8 mouse cellular contexts compared by ENCODE assay signal in genomic region chr14:122106822-122107468, GRCm38 (mm10). TPM values are rescaled to one million over a fixed set of nuclear protein-coding genes. Genes with fewer than 3 reads are reported as not detected.
DNase-seq lines count a peak whose midpoint lies in the region; ATAC-seq and TF ChIP-seq lines count a peak whose summit lies in the region.

Tm9sf2 (plus strand) TSS chr14:122107038.

- peak within 1 kb of the TSS; percentile 87 to 88 for H3K27ac ChIP-seq in heart, embryonic 14.5 days (replicated peaks in 1 of 2; ENCODE audit: control insufficient read depth in 1 of 2, insufficient read depth in 1 of 2, low read depth in 2 of 2, low read length in 2 of 2)
- peak within 1 kb of the TSS; percentile 80 for H3K27ac ChIP-seq in liver, embryonic 14.5 days
- peak within 1 kb of the TSS; percentile 86 for H3K27ac ChIP-seq in neural tube, embryonic 11.5 days (ENCODE audit: low read depth, low read length)
- H3K27ac ChIP-seq in stomach, postnatal 0 days (replicated peaks): peak within 1 kb of the TSS; percentile 98

- H3K4me3 ChIP-seq in heart, embryonic 14.5 days (ENCODE audit: control insufficient read depth in 1 of 2, insufficient read depth in 1 of 2, low read depth in 1 of 2, low read length in 2 of 2): peak within 1 kb of the TSS; percentile 85 to 90
- peak within 1 kb of the TSS; percentile 83 to 99 for H3K4me3 ChIP-seq in liver, embryonic 14.5 days (ENCODE audit: insufficient read depth in 1 of 2, low read depth in 2 of 2, low read length in 2 of 2)
- H3K4me3 ChIP-seq in neural tube, embryonic 11.5 days (ENCODE audit: low read depth, low read length): peak within 1 kb of the TSS; percentile 99
- H3K4me3 ChIP-seq in stomach, postnatal 0 days (ENCODE audit: low read depth, low read length): peak within 1 kb of the TSS; percentile 100

- TF ChIP-seq EP300 in liver, embryonic 14.5 days (IDR thresholded peaks at IDR 0.05; ENCODE audit: low read depth): no peak
- TF ChIP-seq EP300 in stomach, postnatal 0 days (optimal IDR thresholded peaks at IDR 0.05): no peak

- H3K27me3 ChIP-seq in heart, embryonic 14.5 days (ENCODE audit: control insufficient read depth, insufficient read depth, low read length): no peaks in the 10 kb centered on the region
- H3K27me3 ChIP-seq in liver, embryonic 14.5 days (ENCODE audit: control insufficient read depth, insufficient read depth, low read length): no peaks in the 10 kb centered on the region
- no peaks in the 10 kb centered on the region for H3K27me3 ChIP-seq in neural tube, embryonic 11.5 days (ENCODE audit: control insufficient read depth, insufficient read depth, low read length)
- no peaks in the 10 kb centered on the region for H3K27me3 ChIP-seq in stomach, postnatal 0 days (ENCODE audit: control insufficient read depth, insufficient read depth, low read length)

- DNase-seq in c-Kit-negative CD71-positive TER-119-positive erythroid progenitor cells, embryonic 14.5 days (ENCODE audit: low read depth, low spot score): peak; percentile 87
- DNase-seq in fibroblast of lung, adult 2 months (ENCODE audit: low read depth): peak; percentile 69
- DNase-seq in kidney, postnatal 25 days: peak; percentile 93 to 97
- peak; percentile 86 to 87 (median 86) for DNase-seq in liver, embryonic 14.5 days (ENCODE audit: low read depth in 3 of 3, low spot score in 3 of 3)
- DNase-seq in neural tube, embryonic 11.5 days (ENCODE audit: low spot score): peak; percentile 96
- peak; percentile 94 for DNase-seq in stomach, postnatal 0 days (ENCODE audit: low spot score)

- WGBS in heart, embryonic 14.5 days: 1% methylated on average over 75 of the region's 76 CpGs
- WGBS in liver, embryonic 14.5 days (ENCODE audit: insufficient replicate concordance): under 1% methylated on average over 75 of the region's 76 CpGs
- under 1% methylated on average over 53 of the region's 76 CpGs for WGBS in neural tube, embryonic 11.5 days
- WGBS in stomach, postnatal 0 days: under 1% methylated on average over 66 of the region's 76 CpGs

- no peaks in the 10 kb centered on the region for H3K9me3 ChIP-seq in heart, embryonic 14.5 days (ENCODE audit: control insufficient read depth, low read length)
- no peaks in the 10 kb centered on the region for H3K9me3 ChIP-seq in liver, embryonic 14.5 days (ENCODE audit: control insufficient read depth, low read length)
- H3K9me3 ChIP-seq in neural tube, embryonic 11.5 days (ENCODE audit: control insufficient read depth, low read length): no peaks in the 10 kb centered on the region
- no peaks in the 10 kb centered on the region for H3K9me3 ChIP-seq in stomach, postnatal 0 days (ENCODE audit: control insufficient read depth, low read length)

- H3K36me3 ChIP-seq in heart, embryonic 14.5 days (ENCODE audit: control insufficient read depth, insufficient read depth, low read length): no peaks in the 10 kb centered on the region; the same call in 1 of the 2 replicates
- no peaks in the 10 kb centered on the region; the same call in 1 of the 2 replicates for H3K36me3 ChIP-seq in liver, embryonic 14.5 days (replicated peaks; ENCODE audit: control insufficient read depth, insufficient read depth, low read depth)
- H3K36me3 ChIP-seq in neural tube, embryonic 11.5 days (ENCODE audit: control insufficient read depth, insufficient read depth, low read length): no peaks in the 10 kb centered on the region
- no peaks in the 10 kb centered on the region for H3K36me3 ChIP-seq in stomach, postnatal 0 days (ENCODE audit: control insufficient read depth, insufficient read depth, low read length)

- H3K4me1 ChIP-seq in heart, embryonic 14.5 days (ENCODE audit: control insufficient read depth in 2 of 2, insufficient read depth in 2 of 2, low read length in 2 of 2): peaks cover 7 to 23% of the 10 kb centered on the region in 2 experiments
- peaks cover 17 to 19% of the 10 kb centered on the region in 2 experiments for H3K4me1 ChIP-seq in liver, embryonic 14.5 days (replicated peaks; ENCODE audit: control insufficient read depth in 2 of 2, insufficient read depth in 2 of 2, low read length in 1 of 2)
- H3K4me1 ChIP-seq in neural tube, embryonic 11.5 days (ENCODE audit: control insufficient read depth, insufficient read depth, low read length): peaks cover 17% of the 10 kb centered on the region
- H3K4me1 ChIP-seq in stomach, postnatal 0 days (replicated peaks; ENCODE audit: control insufficient read depth, insufficient read depth): 0 out of 2 replicates have a peak, but pooled peaks cover 4% of the 10 kb centered on the region

- H3K9ac ChIP-seq in heart, embryonic 14.5 days (ENCODE audit: low read length): peak within 1 kb of the TSS; percentile 96
- peak within 1 kb of the TSS; percentile 93 for H3K9ac ChIP-seq in liver, embryonic 14.5 days (replicated peaks)
- peak within 1 kb of the TSS; percentile 97 for H3K9ac ChIP-seq in neural tube, embryonic 11.5 days (ENCODE audit: low read length)
- peak within 1 kb of the TSS; percentile 99 for H3K9ac ChIP-seq in stomach, postnatal 0 days (ENCODE audit: low read length)

- TF ChIP-seq CTCF in liver, embryonic 14.5 days (IDR thresholded peaks at IDR 0.05; ENCODE audit: low read depth): no peak
- no peak; the same call in 1 of the 2 replicates for TF ChIP-seq CTCF in stomach, postnatal 0 days (IDR thresholded peaks at IDR 0.05; ENCODE audit: low read depth)

- H3K4me2 ChIP-seq in heart, embryonic 14.5 days (ENCODE audit: low read length): peak within 1 kb of the TSS; percentile 84
- peak within 1 kb of the TSS; percentile 98 for H3K4me2 ChIP-seq in liver, embryonic 14.5 days (ENCODE audit: low read depth)
- H3K4me2 ChIP-seq in neural tube, embryonic 11.5 days (ENCODE audit: low read depth): peak within 1 kb of the TSS; percentile 58
- H3K4me2 ChIP-seq in stomach, postnatal 0 days (replicated peaks; ENCODE audit: low read depth): peak within 1 kb of the TSS; percentile 80

- peak; percentile 77 for ATAC-seq in CD4-positive, CD25-positive, alpha-beta regulatory T cell, adult 4 months
- ATAC-seq in heart, embryonic 14.5 days (ENCODE audit: insufficient number of reproducible peaks, insufficient read depth, low FRiP score, low read depth): peak; percentile 90
- peak; percentile 90 for ATAC-seq in liver, embryonic 14.5 days (ENCODE audit: insufficient read depth)
- ATAC-seq in neural tube, embryonic 11.5 days (ENCODE audit: insufficient read depth, low FRiP score, low TSS enrichment): peak; percentile 92
- peak; percentile 93 for ATAC-seq in stomach, postnatal 0 days (ENCODE audit: low FRiP score, low TSS enrichment)

RNA-seq across cellular contexts. Expression of gene Tm9sf2, which starts in this region (rescaled TPM):
- 10 to 100 TPM; 48.3 to 70.6 TPM for polyA plus RNA-seq in CD4-positive, CD25-positive, alpha-beta regulatory T cell, adult 4 months (2017; shearing (Covaris generic))
- 133 TPM in 2 replicates for polyA plus RNA-seq in heart, embryonic 14.5 days (2014; fragmentation: Nextera tagmentation; extraction: Ambion mirVana)
- 22.2 and 26.4 TPM in 2 replicates for polyA plus RNA-seq in liver, embryonic 14.5 days (2012; rRNA removed)
- polyA plus RNA-seq in liver, embryonic 14.5 days (2014; fragmentation: Nextera tagmentation; extraction: Ambion mirVana): 67.1 and 68.8 TPM in 2 replicates
- polyA plus RNA-seq in neural tube, embryonic 11.5 days (2014; fragmentation: Nextera tagmentation; extraction: Ambion mirVana): 132 and 136 TPM in 2 replicates
- 145 and 151 TPM in 2 replicates for polyA plus RNA-seq in stomach, postnatal 0 days (2015; fragmentation: Nextera tagmentation; extraction: Ambion mirVana)

Comparison
In these comparisons a context has a peak if more than half of its experiments do, and no peak if none do; other contexts are left out.
1. Peak in every context shown above with its lines: DNase-seq, ATAC-seq, H3K4me3 ChIP-seq and H3K27ac ChIP-seq.